Mouse (Mus musculus) limb, embryonic 14.5 days (tissue): ENCODE data around the gene Csk. TPM values are rescaled to one million over a fixed set of nuclear protein-coding genes. Genes with fewer than 3 reads are reported as not detected.

Experiments used
- ATAC-seq: fragments of 200-750 bp; cut with Nextera tagmentation; 2 replicates; pipeline ENCODE4 v1.8.0; 2017; ENCODE audit warnings: low read depth, moderate number of reproducible peaks, moderate TSS enrichment; ENCODE audit not compliant: low FRiP score
- DNase-seq: peaks from one replicate; pipeline ENCODE4 v3.0.0-alpha.2; 2015; ENCODE audit warnings: low spot score
- H3K27ac ChIP-seq: fragments of 300-500 bp; sonication (generic); replicated peaks from 2 replicates; pipeline ENCODE4 v1.5.1; 2014; ENCODE audit warnings: low read depth, mild to moderate bottlenecking, low read length, moderate library complexity, mixed read lengths
- H3K27me3 ChIP-seq: fragments of 300-500 bp; sonication (generic); 2 replicates; pipeline ENCODE4 v1.6.1; 2014; ENCODE audit warnings: low read length, mixed read lengths; ENCODE audit not compliant: control insufficient read depth, insufficient read depth
- H3K36me3 ChIP-seq: fragments of 300-500 bp; sonication (generic); 2 replicates; pipeline ENCODE4 v1.6.1; 2014; ENCODE audit warnings: mild to moderate bottlenecking, low read length, moderate library complexity, mixed read lengths; ENCODE audit not compliant: control insufficient read depth, insufficient read depth
- H3K4me1 ChIP-seq: fragments of 300-500 bp; sonication (generic); 2 replicates; pipeline ENCODE4 v1.6.1; 2014; ENCODE audit warnings: antibody characterized with exemption, low read length, mixed read lengths; ENCODE audit not compliant: control insufficient read depth, insufficient read depth
- H3K4me2 ChIP-seq: fragments of 300-500 bp; sonication (generic); replicated peaks from 2 replicates; pipeline ENCODE4 v1.6.1; 2014; ENCODE audit warnings: low read depth, mild to moderate bottlenecking, low read length, moderate library complexity; ENCODE audit not compliant: severe bottlenecking
- H3K4me3 ChIP-seq: fragments of 300-500 bp; sonication (generic); replicated peaks from 2 replicates; pipeline ENCODE4 v1.5.1; 2014; ENCODE audit warnings: low read length
- H3K9ac ChIP-seq: fragments of 300-500 bp; sonication (generic); 2 replicates; pipeline ENCODE4 v1.6.1; 2014; ENCODE audit warnings: mild to moderate bottlenecking, low read depth, low read length, moderate library complexity; ENCODE audit not compliant: severe bottlenecking
- H3K9me3 ChIP-seq: fragments of 300-500 bp; sonication (generic); 2 replicates; pipeline ENCODE4 v1.6.1; 2016; ENCODE audit warnings: low read length; ENCODE audit not compliant: control insufficient read depth
- POLR2A ChIP-seq: fragments of 200-500 bp; IDR thresholded peaks from 2 replicates; pipeline ENCODE4 v1.8.0; 2012; ENCODE audit warnings: inconsistent platforms, mild to moderate bottlenecking, moderate library complexity, borderline replicate concordance; ENCODE audit not compliant: insufficient read depth, insufficient read length; ENCODE audit errors: extremely low read depth
- WGBS: fragments of 180-500 bp; shearing (Covaris S2); extraction: QIAGEN DNeasy Blood & Tissue Kit; methylation state at CpG from one replicate; pipeline ENCODE4 v1.1.7; 2014; 5-methylcytosine and 5-hydroxymethylcytosine counted together
- polyA plus RNA-seq, 2 experiments: library from polyadenylated mRNA; depleted of rRNA in 1 of 2; stranded (reverse) in 1 of 2; unstranded in 1 of 2; fragments of >200 nt; fragmentation: Nextera tagmentation in 1 of 2; extraction: Ambion mirVana in 1 of 2; gene quantifications; 2 replicates each; pipeline versions ENCODE4 v1.2.1 to v1.2.3; 2012 to 2014

Csk gene
- polyA plus RNA-seq, 2 experiments = 28.1 to 91.4 TPM

DNA sequence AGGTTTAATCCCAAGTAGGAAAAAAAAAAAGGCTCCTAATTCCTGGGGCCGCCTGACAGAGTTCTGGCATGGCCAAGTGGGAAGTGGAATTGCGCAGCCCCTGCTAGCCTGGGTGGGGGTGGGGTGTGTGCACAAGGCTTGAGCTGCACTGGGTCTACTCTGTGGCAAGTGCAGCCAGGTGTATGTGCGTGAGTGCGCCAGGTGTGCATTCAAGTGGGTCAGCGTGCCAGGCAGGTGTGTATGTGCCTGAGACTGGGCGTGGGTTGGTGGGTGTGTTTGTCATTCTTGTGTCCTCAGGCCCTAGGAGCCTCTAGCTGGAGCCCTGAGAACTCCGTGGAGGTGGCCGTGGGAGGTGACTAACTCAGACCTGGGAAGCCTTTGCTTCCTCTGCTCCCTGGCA is 13.1 kb upstream of the Csk start:
- H3K9me3 ChIP-seq = no peaks in the 10 kb centered on the region
- no peak overlapping the region for H3K9ac ChIP-seq
- H3K4me3 ChIP-seq = no peak overlapping the region
- H3K4me2 ChIP-seq = no peak overlapping the region
- no peak for ATAC-seq
- no peaks in the 10 kb centered on the region for H3K4me1 ChIP-seq
- no peaks in the 10 kb centered on the region for H3K36me3 ChIP-seq
- 80% methylated on average over 8 of the region's 8 CpGs for WGBS
- H3K27me3 ChIP-seq = no peaks in the 10 kb centered on the region
- no peak overlapping the region for H3K27ac ChIP-seq
- TF ChIP-seq POLR2A = no peak
- DNase-seq = no peak

DNA sequence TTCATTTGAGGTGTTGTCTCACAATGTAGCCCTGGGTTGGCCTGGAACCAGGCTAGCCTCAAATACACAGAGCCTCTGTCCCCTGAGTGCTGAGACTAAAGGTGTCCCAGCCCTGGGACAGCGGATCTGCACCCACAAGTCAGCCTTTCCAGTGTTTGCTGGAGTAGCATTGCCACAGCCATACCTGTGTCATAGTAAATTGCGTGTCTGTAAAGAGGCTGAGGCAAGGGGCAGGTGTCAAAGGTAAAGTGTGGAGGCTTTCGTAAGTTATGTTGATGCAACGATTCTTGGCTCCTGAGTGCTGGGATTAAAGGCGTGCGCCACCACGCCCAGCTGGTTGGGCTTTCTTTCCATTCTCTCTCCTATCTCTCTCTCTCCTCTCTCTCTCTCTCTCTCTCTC is 11.2 kb upstream of the Csk start:
- H3K4me1 ChIP-seq = no peaks in the 10 kb centered on the region
- WGBS = 56% methylated on average over 7 of the region's 7 CpGs
- ATAC-seq = no peak

DNA sequence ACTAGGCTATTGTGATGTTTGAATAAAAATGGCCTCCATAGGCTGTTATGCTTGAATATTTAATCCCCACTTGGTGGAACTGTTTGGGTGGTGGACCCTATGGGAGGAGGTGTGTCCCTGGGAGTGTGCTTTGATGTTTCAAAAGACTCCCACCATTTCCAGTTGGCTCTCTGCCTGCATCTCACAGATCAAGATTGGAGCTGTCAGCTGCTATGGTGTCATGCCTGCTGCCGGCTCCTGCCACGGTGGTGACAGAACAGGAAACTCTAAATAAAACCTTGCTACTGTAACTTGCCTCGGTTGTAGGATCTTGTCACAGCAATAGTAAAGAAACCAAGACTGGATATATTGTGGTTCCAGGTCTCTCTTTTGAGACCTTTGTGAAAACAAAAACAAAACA is 8.1 kb upstream of the Csk start:
- H3K27me3 ChIP-seq = no peaks in the 10 kb centered on the region
- H3K27ac ChIP-seq = no peak overlapping the region
- no peak for TF ChIP-seq POLR2A
- H3K36me3 ChIP-seq = no peaks in the 10 kb centered on the region
- no peaks in the 10 kb centered on the region for H3K4me1 ChIP-seq
- DNase-seq = no peak
- ATAC-seq = no peak
- H3K9me3 ChIP-seq = no peaks in the 10 kb centered on the region
- H3K4me2 ChIP-seq = no peak overlapping the region
- H3K9ac ChIP-seq = no peak overlapping the region
- H3K4me3 ChIP-seq = no peak overlapping the region
- WGBS = 62% methylated on average over 3 of the region's 3 CpGs

More for the DNA sequence above, 11.2 kb upstream of the Csk start:
- H3K36me3 ChIP-seq = no peaks in the 10 kb centered on the region
- no peaks in the 10 kb centered on the region for H3K27me3 ChIP-seq
- H3K4me2 ChIP-seq = no peak overlapping the region
- H3K9ac ChIP-seq = no peak overlapping the region
- DNase-seq = no peak
- TF ChIP-seq POLR2A = no peak
- H3K9me3 ChIP-seq = no peaks in the 10 kb centered on the region
- no peak overlapping the region for H3K4me3 ChIP-seq
- H3K27ac ChIP-seq = no peak overlapping the region

DNA sequence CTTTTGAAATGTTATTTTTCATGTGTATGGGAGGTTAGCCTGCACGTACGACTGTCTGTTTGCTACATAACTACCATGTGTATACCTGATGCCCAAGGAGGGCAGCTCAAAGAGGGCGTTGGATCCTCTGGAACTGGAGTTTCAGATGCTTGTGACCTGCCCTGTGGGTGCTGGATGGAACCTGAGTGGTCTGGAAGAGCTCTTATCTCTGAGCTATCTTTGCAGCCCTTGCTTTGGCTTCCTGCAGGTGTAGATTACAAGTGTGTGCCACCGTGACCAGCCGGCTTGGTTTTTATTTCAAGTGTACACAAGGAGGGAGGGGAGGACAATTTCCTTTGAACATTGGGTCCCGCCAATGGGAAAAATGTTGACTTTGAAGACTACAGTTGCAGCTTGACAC is 7.1 kb upstream of the Csk start:
- Histone ChIP-seq H3K27ac (no peak overlapping the region), H3K4me1 (peaks cover 2% of the 10 kb centered on the region; the same call in 1 of the 2 replicates), H3K36me3 (no peaks in the 10 kb centered on the region), H3K9me3 (no peaks in the 10 kb centered on the region), H3K4me2 (no peak overlapping the region), H3K4me3 (no peak overlapping the region), H3K27me3 (no peaks in the 10 kb centered on the region), H3K9ac (no peak overlapping the region)
- no peak for ATAC-seq
- no peak for TF ChIP-seq POLR2A
- no peak for DNase-seq
- WGBS = 72% methylated on average over 6 of the region's 6 CpGs

DNA sequence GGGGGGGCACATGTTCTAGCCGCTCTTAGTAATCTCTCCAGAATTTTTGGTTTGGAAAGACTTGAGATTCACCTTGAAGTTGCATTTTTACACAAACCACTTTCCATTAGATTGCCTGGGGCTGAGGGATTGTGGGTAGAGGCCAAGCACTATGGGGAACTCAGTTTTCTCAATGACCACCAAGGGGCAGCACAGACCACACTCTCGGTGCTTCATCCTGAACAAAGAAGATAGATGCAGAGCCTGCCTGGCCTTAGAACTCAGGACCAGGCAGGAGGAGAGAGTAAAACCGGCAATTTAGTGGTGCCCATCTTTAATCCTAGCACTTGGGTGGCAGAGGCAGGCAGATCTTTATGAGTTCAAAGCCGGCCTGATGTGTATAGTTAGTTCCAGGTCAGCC is 6.3 kb upstream of the Csk start:
- Histone ChIP-seq H3K27ac (no peak overlapping the region), H3K9ac (no peak overlapping the region), H3K4me3 (no peak overlapping the region), H3K9me3 (no peaks in the 10 kb centered on the region), H3K4me1 (peaks cover 2% of the 10 kb centered on the region; the same call in 1 of the 2 replicates), H3K36me3 (no peaks in the 10 kb centered on the region), H3K4me2 (no peak overlapping the region), H3K27me3 (no peaks in the 10 kb centered on the region)
- no peak for TF ChIP-seq POLR2A
- peak; percentile 77 for DNase-seq
- peak; percentile 42; the same call in 1 of the 2 replicates for ATAC-seq
- WGBS = 19% methylated on average over 4 of the region's 4 CpGs

DNA sequence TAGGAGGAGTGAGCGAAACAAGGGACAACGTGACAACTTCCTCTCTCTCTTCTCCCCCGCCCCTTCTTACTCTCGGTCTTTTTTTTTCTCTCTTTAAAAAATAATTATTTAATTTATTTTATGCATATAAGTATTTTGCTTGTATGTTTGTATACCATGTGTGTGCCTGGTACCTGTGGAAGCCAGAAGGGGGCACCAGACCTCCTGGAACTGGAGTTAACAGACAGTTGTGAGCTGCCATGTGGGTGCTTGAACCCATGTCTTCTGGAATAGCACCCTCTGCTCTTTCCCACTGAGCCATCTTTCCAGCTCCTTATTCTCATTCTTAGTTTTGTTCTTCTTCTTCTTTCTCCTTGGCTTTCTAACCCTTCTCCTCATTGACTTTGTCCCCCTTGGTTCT is 5.5 kb upstream of the Csk start:
- no peak for TF ChIP-seq POLR2A
- Histone ChIP-seq H3K36me3 (no peaks in the 10 kb centered on the region), H3K9ac (no peak overlapping the region), H3K9me3 (no peaks in the 10 kb centered on the region), H3K27ac (no peak overlapping the region), H3K4me3 (no peak overlapping the region), H3K4me1 (peaks cover 2% of the 10 kb centered on the region; the same call in 1 of the 2 replicates), H3K4me2 (no peak overlapping the region), H3K27me3 (no peaks in the 10 kb centered on the region)
- ATAC-seq = no peak
- DNase-seq = no peak
- 84% methylated on average over 4 of the region's 4 CpGs for WGBS
